Mouse (Mus musculus): ENCODE results near the gene Gpr161. TPM values are rescaled to one million over a fixed set of nuclear protein-coding genes. Genes with fewer than 3 reads are reported as not detected.
A peak's percentile ranks its signal among the peaks of the same experiment; 100 is the strongest.

Gene Gpr161
- polyA plus RNA-seq (2014; fragmentation: Nextera tagmentation; extraction: Ambion mirVana) = 1.4 TPM in 2 replicates

DNA sequence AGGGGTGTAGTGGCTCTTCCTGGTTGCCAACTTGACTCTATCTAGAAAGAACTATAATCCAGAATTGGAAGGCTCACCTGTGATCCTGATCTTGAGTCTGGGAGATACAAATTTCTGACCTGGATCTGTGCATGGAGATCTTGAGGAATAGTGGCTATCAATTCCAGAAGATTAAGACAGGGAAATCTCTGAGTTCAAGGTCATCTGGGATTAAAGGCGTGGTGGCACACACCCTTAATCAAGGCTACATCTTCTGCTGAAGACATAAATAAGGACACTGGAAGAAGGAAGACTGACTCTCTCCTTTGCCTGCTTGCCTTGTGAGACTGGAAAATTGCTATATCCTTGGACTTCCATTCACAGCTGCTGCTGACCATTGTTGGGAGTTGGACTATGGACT, at the start of gene Gpr161:
Gpr161 (plus strand) TSS at position 301 of the 400 bp plus-strand sequence.
- Histone ChIP-seq H3K9ac (no peak within 1 kb of the TSS), H3K4me1 (ENCODE audit: insufficient read depth) (no peaks in the 10 kb centered on the region), H3K27me3 (ENCODE audit: insufficient read depth, low read length) (no peaks in the 10 kb centered on the region), H3K36me3 (ENCODE audit: insufficient read depth) (peaks cover 6% of the 10 kb centered on the region; the same call in 1 of the 2 replicates), H3K9me3 (ENCODE audit: low read depth, low read length) (no peaks in the 10 kb centered on the region), H3K4me3 (ENCODE audit: low read depth, low read length) (no peak within 1 kb of the TSS), H3K4me2 (no peak within 1 kb of the TSS), H3K27ac (ENCODE audit: low read depth) (no peak within 1 kb of the TSS)
- ATAC-seq (ENCODE audit: insufficient read depth) (no peak), DNase-seq (no peak)
- no peak for TF ChIP-seq CTCF (IDR thresholded peaks at IDR 0.05; ENCODE audit: low read depth)
- WGBS = 95% methylated on average over 1 of the region's 1 CpGs

DNA sequence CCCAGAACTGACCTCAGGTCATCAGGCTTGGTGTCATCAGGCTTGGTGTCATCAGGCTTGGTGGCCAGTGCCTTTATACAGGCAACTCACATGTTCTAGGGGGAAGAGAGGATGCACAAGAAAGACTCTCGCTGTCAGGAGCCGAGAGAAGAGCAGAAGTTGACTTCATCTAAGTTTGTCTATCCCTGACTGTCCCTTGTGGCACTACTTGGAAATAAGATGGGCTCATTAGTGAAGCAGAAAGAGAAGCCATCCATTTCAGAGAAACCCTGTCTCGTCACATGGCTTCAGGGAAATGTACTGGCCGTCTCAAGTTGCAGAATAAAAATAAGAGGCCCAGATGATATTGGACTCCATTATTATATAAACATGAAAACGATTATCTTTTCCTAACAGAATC, 49.0 kb upstream of the Gpr161 start:
- DNase-seq (no peak), ATAC-seq (ENCODE audit: insufficient read depth) (no peak)
- WGBS = 69% methylated on average over 5 of the region's 5 CpGs
- no peaks in the 10 kb centered on the region for H3K4me1 ChIP-seq (ENCODE audit: insufficient read depth)
- no peak overlapping the region for H3K27ac ChIP-seq (ENCODE audit: low read depth)
- no peak for TF ChIP-seq CTCF (IDR thresholded peaks at IDR 0.05; ENCODE audit: low read depth)
- H3K36me3 ChIP-seq (ENCODE audit: insufficient read depth) = no peaks in the 10 kb centered on the region
- H3K9me3 ChIP-seq (ENCODE audit: low read depth, low read length) = no peaks in the 10 kb centered on the region
- H3K4me3 ChIP-seq (ENCODE audit: low read depth, low read length) = no peak overlapping the region
- no peak overlapping the region for H3K9ac ChIP-seq
- no peaks in the 10 kb centered on the region for H3K27me3 ChIP-seq (ENCODE audit: insufficient read depth, low read length)
- no peak overlapping the region for H3K4me2 ChIP-seq

DNA sequence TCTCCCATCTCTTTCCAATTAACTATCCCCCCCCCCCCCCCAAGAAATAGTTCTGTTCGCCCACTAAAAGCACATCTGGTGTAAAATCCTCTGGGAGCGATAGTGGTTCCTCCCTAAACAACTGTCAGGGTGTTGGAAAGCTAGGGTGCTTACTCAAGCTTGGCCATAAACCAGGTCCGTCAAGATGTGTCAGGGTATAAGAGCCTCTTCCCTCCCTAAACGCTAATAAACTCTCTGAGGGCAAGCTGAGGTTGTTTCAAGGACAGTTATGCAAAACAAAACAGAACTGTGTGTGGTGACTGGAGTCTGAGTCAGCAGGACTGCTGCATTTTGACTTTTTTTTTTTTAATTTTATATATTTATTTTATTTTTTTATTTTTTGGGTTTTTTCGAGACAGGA, 48.5 kb upstream of the Gpr161 start:
- WGBS = 70% methylated on average over 5 of the region's 5 CpGs
- Histone ChIP-seq H3K4me1 (ENCODE audit: insufficient read depth) (no peaks in the 10 kb centered on the region), H3K9ac (no peak overlapping the region), H3K36me3 (ENCODE audit: insufficient read depth) (no peaks in the 10 kb centered on the region), H3K4me3 (ENCODE audit: low read depth, low read length) (no peak overlapping the region), H3K9me3 (ENCODE audit: low read depth, low read length) (no peaks in the 10 kb centered on the region), H3K27ac (ENCODE audit: low read depth) (no peak overlapping the region), H3K27me3 (ENCODE audit: insufficient read depth, low read length) (no peaks in the 10 kb centered on the region), H3K4me2 (no peak overlapping the region)
- ATAC-seq (ENCODE audit: insufficient read depth) (no peak), DNase-seq (no peak)
- no peak for TF ChIP-seq CTCF (IDR thresholded peaks at IDR 0.05; ENCODE audit: low read depth)

DNA sequence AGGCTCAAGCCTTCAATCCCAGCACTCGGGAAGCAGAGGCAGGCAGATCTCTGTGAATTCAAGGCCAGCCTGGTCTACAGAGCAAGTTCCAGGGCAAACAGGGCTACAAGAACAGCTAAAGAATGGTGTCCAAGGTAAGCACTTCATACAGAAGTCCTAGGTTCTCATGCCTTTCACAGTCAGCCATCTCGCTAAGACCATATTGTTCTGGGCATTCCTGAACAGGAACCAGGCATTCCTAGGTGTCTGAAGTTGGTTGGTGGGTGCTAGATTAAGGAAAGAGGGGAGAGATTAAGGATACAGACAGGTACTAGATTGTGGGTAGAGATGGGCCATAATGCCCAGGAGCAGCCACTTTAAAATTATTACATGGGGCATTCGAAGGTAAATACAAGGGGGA, 47.8 kb upstream of the Gpr161 start:
- no peak for TF ChIP-seq CTCF (IDR thresholded peaks at IDR 0.05; ENCODE audit: low read depth)

DNA sequence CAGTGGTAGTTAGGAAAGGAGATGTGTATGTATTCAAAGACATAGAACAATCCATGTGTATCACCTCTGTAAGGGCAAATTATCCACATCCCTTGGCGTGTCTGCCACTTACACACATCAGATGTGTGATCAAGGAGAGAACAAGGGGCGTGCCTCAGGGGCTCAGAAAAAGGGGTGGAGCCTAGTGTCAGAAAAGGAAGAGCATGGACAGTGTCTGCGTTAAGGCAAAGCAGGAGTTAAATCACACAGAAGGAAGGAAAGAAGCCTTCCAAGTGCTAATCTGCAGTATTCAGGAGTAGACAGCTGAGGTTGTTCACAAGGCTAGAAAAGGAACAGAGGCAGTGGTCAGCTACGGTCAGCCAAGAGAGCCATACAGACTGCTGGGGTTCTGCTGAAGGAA, 46.7 kb upstream of the Gpr161 start:
- DNase-seq (no peak), ATAC-seq (ENCODE audit: insufficient read depth) (no peak)
- 56% methylated on average over 4 of the region's 4 CpGs for WGBS
- no peaks in the 10 kb centered on the region for H3K27me3 ChIP-seq (ENCODE audit: insufficient read depth, low read length)
- H3K9me3 ChIP-seq (ENCODE audit: low read depth, low read length) = no peaks in the 10 kb centered on the region
- no peaks in the 10 kb centered on the region for H3K4me1 ChIP-seq (ENCODE audit: insufficient read depth)
- H3K9ac ChIP-seq = no peak overlapping the region
- H3K36me3 ChIP-seq (ENCODE audit: insufficient read depth) = no peaks in the 10 kb centered on the region
- H3K4me3 ChIP-seq (ENCODE audit: low read depth, low read length) = no peak overlapping the region
- no peak overlapping the region for H3K27ac ChIP-seq (ENCODE audit: low read depth)
- TF ChIP-seq CTCF (IDR thresholded peaks at IDR 0.05; ENCODE audit: low read depth) = no peak
- no peak overlapping the region for H3K4me2 ChIP-seq

More for the DNA sequence above, 47.8 kb upstream of the Gpr161 start:
- DNase-seq = no peak
- H3K4me2 ChIP-seq = no peak overlapping the region
- H3K9ac ChIP-seq = no peak overlapping the region
- no peak overlapping the region for H3K4me3 ChIP-seq (ENCODE audit: low read depth, low read length)
- WGBS = 93% methylated on average over 3 of the region's 3 CpGs
- H3K27me3 ChIP-seq (ENCODE audit: insufficient read depth, low read length) = no peaks in the 10 kb centered on the region
- no peaks in the 10 kb centered on the region for H3K36me3 ChIP-seq (ENCODE audit: insufficient read depth)
- no peak overlapping the region for H3K27ac ChIP-seq (ENCODE audit: low read depth)
- no peaks in the 10 kb centered on the region for H3K9me3 ChIP-seq (ENCODE audit: low read depth, low read length)
- H3K4me1 ChIP-seq (ENCODE audit: insufficient read depth) = no peaks in the 10 kb centered on the region
- ATAC-seq (ENCODE audit: insufficient read depth) = no peak

DNA sequence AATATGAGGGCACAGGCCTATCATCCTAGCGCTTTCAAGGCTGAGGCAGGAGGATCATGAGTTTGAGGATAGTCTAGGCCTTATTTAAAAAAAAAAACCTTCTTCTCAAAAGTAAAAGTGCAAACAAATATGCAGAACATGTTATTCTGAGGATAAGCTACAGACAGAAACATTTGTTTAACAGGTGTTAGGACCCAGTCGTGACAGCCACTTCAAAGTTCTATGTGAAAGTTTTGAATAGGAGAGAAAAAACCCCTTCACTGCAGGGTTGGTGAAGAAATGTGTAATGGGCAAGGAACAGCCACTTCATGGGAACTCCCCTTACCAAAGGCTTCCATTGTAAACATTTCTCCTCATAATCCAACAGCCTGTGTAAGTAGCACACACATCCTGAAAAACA, 45.0 kb upstream of the Gpr161 start:
- Histone ChIP-seq H3K9me3 (ENCODE audit: low read depth, low read length) (no peaks in the 10 kb centered on the region), H3K9ac (no peak overlapping the region), H3K4me1 (ENCODE audit: insufficient read depth) (no peaks in the 10 kb centered on the region), H3K27ac (ENCODE audit: low read depth) (no peak overlapping the region), H3K36me3 (ENCODE audit: insufficient read depth) (no peaks in the 10 kb centered on the region), H3K27me3 (ENCODE audit: insufficient read depth, low read length) (no peaks in the 10 kb centered on the region), H3K4me3 (ENCODE audit: low read depth, low read length) (no peak overlapping the region), H3K4me2 (no peak overlapping the region)
- WGBS = 73% methylated on average over 2 of the region's 2 CpGs
- DNase-seq = no peak
- no peak for ATAC-seq (ENCODE audit: insufficient read depth)
- no peak for TF ChIP-seq CTCF (IDR thresholded peaks at IDR 0.05; ENCODE audit: low read depth)

DNA sequence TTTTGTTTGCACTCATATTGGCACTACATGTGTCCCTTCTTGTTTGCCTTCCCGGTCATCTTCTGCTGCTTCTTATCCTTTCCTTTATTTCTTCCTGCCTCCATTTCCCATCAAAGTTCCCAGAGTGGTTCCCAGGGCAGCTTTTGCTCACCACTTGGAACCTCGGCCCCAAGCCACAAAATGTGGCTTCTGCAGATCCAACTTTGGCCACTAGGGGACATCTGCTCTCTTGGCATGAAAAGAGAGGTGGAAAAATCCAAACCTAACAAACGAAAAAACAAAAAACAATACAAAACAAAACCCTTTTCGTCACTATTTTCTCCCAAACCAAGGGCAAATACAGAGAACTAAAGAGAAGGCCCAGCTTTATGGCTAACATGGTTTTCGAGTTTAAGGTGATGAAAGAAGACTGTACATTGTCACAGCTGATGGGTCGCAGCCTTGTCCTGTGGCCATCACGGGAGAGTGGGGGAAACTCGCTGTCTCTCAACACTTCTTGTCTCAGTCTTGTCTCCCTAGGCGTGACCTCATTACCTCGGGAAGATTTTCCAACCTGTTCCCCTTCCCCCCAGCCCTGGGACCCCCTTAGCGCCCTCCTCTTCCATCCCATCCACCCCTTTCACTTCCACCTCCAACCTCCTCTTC, 43.4 kb upstream of the Gpr161 start:
- no peak overlapping the region for H3K4me3 ChIP-seq (ENCODE audit: low read depth, low read length)
- H3K36me3 ChIP-seq (ENCODE audit: insufficient read depth) = no peaks in the 10 kb centered on the region
- ATAC-seq (ENCODE audit: insufficient read depth) (no peak; the same call in 1 of the 2 replicates), DNase-seq (peak; percentile 89)
- H3K9me3 ChIP-seq (ENCODE audit: low read depth, low read length) = no peaks in the 10 kb centered on the region
- no peaks in the 10 kb centered on the region for H3K27me3 ChIP-seq (ENCODE audit: insufficient read depth, low read length)
- H3K27ac ChIP-seq (ENCODE audit: low read depth) = no peak overlapping the region
- no peaks in the 10 kb centered on the region for H3K4me1 ChIP-seq (ENCODE audit: insufficient read depth)
- no peak overlapping the region; the same call in 1 of the 2 replicates for H3K9ac ChIP-seq
- TF ChIP-seq CTCF (IDR thresholded peaks at IDR 0.05; ENCODE audit: low read depth) = peak; percentile 86
- H3K4me2 ChIP-seq = 0 out of 2 replicates have a peak overlapping the region, but pooled peaks have one; percentile 7
- 47% methylated on average over 11 of the region's 11 CpGs for WGBS
